Mouse (Mus musculus) heart, postnatal 14 days (tissue): Measurements from ENCODE around the gene Nat14. TPM values are rescaled to one million over a fixed set of nuclear protein-coding genes. Genes with fewer than 3 reads are reported as not detected.

Source experiments
- DNase-seq, 2 experiments: peaks; one replicate each; pipeline ENCODE4 v3.0.0; 2021 to 2022
- intact Hi-C: fragments of 180-260 bp; cut with DNase I; formaldehyde crosslinking; loops from one replicate; pipeline ENCODE4 v1.15.1; 2025
- total RNA-seq, 2 experiments: library from RNA; stranded (reverse); gene quantifications; 2 replicates each; pipeline ENCODE4 v1.2.3; 2021

Gene Nat14
- total RNA-seq, 2 experiments from 2014 or later = 5.9 to 6.1 TPM

DNA sequence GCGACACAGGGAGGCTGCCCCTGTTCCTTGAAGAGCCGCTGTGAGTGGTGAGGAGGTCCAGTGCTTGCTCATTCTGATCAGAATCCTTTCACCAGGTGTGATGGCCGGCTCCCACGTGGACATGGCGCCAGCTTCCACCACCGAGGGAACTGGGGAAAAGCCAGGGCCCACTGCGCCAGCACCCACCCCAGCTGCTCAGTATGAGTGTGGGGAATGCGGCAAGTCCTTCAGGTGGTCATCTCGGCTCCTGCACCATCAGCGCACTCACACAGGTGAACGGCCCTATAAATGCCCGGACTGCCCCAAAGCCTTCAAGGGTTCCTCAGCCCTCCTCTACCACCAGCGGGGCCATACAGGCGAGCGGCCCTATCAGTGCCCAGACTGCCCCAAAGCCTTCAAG, 3.1 kb upstream of the Nat14 start:
- intact Hi-C loops = no loop called here

GRCm38 (mm10) chr7:4919096-4919495, 2.7 kb upstream of the Nat14 start:
- DNase-seq = no peak
- intact Hi-C loops = no loop called here

More for the DNA sequence above, 3.1 kb upstream of the Nat14 start:
- no peak for DNase-seq

DNA sequence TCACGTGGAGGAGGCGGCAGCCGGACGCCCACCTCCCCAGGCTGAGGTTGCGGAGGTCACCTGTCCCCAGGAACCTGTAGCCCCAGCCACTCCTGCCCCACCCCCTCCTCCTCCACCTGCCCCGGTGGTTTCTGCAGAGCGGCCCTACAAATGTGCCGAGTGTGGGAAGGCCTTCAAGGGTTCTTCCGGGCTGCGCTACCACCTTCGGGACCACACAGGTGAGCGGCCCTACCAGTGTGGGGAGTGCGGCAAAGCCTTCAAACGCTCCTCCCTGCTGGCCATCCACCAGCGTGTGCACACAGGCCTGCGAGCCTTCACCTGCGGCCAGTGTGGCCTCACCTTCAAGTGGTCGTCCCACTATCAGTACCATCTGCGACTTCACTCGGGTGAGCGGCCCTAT, 1.9 kb upstream of the Nat14 start:
- intact Hi-C loops = loop anchor here (5.0 kb wide), 1 partner anchor 108 kb away; the partner anchor contains the start of gene Ube2s
- DNase-seq = no peak

DNA sequence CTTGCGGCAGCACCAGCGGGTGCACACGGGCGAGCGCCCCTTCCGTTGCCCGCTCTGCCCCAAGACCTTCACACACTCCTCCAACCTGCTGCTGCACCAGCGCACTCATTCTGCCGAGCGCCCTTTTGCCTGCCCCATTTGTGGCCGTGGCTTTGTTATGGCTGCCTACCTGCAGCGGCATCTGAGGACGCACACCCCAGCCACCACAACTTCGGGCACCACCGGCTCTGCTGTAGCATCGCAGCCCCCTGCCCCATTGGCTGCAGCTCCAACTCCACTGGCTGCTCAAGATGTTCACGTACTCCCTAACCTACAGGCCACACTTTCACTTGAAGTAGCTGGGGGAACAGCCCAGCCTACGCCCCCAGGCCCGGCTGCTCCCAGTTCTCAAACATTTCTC, 1.3 kb upstream of the Nat14 start:
- intact Hi-C loops = loop anchor here (5.0 kb wide), 1 partner anchor 108 kb away; the partner anchor contains the start of gene Ube2s
- no peak for DNase-seq

- peak in 1 of 2 experiments; percentile 42 for DNase-seq
- intact Hi-C loops = loop anchor here (5.0 kb wide), 1 partner anchor 109 kb away; the partner anchor contains the start of gene Ube2s
Observed at GRCm38 (mm10) chr7:4920976-4921823, 628 bp upstream of the Nat14 start.

GRCm38 (mm10) chr7:4922508-4922907, 680 bp downstream of the Nat14 start:
- DNase-seq = peak; percentile 51 to 75
- intact Hi-C loops = loop anchor here (5.0 kb wide), 1 partner anchor 110 kb away; the partner anchor contains the start of gene Ube2s

- no peak for DNase-seq
- intact Hi-C loops = loop anchor here (5.0 kb wide), 1 partner anchor 111 kb away; the partner anchor contains the start of gene Ube2s
Observed at GRCm38 (mm10) chr7:4922931-4923565, 1.2 kb downstream of the Nat14 start.

DNA sequence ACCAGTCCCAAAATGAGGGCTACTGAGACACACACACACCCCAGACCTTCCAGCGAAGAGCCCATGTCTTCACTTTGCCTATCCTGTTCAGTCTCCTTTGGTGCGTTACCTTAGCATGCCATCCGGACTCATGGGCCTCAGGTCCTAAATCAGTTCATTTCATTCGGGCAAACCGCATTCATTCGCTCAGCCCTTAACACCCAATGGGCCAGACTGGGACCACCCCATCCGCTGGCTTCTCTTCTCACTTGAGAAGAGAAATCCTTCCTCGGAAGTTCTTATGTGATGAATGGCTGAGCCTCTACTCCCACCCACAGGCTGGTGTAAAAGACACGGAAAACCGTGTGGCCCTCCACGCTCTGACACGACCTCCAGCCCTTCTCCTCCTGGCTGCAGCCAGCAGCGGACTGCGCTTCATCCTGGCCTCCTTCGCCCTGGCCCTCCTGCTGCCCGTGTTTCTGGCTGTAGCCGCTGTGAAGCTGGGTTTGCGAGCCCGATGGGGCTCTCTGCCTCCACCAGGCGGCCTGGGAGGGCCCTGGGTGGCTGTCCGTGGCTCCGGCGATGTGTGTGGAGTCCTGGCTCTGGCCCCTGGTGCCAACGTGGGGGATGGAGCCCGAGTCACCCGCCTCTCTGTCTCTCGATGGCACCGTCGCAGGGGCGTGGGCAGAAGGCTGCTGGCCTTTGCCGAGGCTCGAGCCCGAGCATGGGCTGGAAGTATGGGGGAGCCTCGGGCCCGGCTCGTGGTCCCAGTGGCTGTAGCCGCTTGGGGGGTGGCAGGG, 1.9 kb downstream of the Nat14 start:
- DNase-seq = peak; percentile 56 to 67
- intact Hi-C loops = loop anchor here (5.0 kb wide), 1 partner anchor 111 kb away; the partner anchor contains the start of gene Ube2s

GRCm38 (mm10) chr7:4924483-4924882, 2.7 kb downstream of the Nat14 start:
- DNase-seq = no peak
- intact Hi-C loops = loop anchor here (5.0 kb wide), 1 partner anchor 112 kb away; the partner anchor contains the start of gene Ube2s

GRCm38 (mm10) chr7:4924891-4925301, 3.1 kb downstream of the Nat14 start:
- peak; percentile 60 to 61 for DNase-seq
- intact Hi-C loops = loop anchor here (5.0 kb wide), 1 partner anchor 113 kb away; the partner anchor contains the start of gene Ube2s

GRCm38 (mm10) chr7:4925441-4926381, 3.9 kb downstream of the Nat14 start, which contains the start of gene Ssc5d:
Gene Ssc5d, plus strand, starts transcription at chr7:4925785.
- intact Hi-C loops = no loop called here
- DNase-seq = peak; percentile 65 to 66

DNA sequence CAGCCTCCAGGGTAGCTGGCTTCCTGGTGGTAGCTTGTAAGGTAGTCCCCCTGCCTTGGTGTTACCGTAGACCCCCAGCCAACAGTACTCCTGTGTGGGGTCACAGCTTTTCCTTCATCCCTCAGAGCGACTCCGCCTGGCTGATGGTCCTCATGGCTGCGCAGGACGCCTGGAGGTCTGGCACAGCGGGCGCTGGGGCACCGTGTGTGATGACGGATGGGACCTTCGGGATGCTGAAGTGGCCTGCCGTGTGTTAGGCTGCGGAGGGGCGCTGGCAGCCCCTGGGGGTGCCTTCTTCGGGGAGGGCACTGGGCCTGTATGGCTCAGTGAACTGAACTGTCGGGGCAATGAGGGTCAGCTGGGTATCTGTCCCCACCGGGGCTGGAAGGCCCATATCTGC, 5.0 kb downstream of the Nat14 start:
- intact Hi-C loops = no loop called here
- no peak for DNase-seq

- DNase-seq = no peak
- intact Hi-C loops = no loop called here
Observed at GRCm38 (mm10) chr7:4927711-4928110, 5.9 kb downstream of the Nat14 start.

GRCm38 (mm10) chr7:4928323-4928722, 6.5 kb downstream of the Nat14 start:
- intact Hi-C loops = no loop called here
- DNase-seq = no peak

DNA sequence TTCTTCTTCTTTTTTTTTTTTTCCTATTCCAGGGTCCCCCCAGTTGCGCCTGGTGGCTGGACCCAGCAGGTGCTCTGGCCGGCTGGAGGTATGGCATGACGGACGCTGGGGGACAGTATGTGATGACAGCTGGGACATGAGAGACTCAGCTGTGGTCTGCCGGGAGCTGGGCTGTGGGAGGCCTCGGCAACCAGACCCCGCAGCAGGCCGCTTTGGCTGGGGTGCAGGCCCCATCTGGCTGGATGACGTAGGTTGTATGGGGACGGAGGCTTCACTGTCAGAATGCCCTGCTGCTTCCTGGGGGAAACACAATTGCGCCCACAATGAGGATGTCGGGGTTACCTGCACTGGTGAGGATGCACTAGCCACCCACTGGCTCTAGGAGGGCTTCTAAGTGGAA, 11.3 kb downstream of the Nat14 start:
- intact Hi-C loops = no loop called here
- DNase-seq = no peak

- intact Hi-C loops = no loop called here
- no peak for DNase-seq
Observed at GRCm38 (mm10) chr7:4934160-4934914, 12.5 kb downstream of the Nat14 start.

GRCm38 (mm10) chr7:4936832-4937231, 15.0 kb downstream of the Nat14 start:
- DNase-seq = no peak
- intact Hi-C loops = no loop called here

DNA sequence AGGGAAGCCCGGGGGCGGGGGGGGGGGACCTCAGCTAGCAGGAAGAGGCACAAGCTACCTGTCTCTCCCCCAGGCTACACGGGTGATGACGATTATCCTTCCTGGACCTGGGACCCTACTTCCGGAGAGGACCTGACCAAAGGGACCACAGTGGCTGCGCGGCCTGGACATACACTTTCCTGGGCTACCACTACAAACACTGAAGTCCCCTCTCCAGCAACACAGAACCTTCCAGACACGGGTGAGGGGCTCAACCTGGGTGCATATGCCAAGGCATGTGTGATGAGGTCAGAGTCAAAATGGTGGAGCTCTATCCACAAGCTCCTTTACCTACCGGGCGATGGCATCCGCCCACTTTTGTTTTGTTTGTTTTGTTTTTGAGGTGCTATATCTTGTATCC, 15.6 kb downstream of the Nat14 start:
- intact Hi-C loops = no loop called here
- DNase-seq = no peak
